Mouse (Mus musculus): ENCODE data around the gene 9330161L09Rik. TPM values are rescaled to one million over a fixed set of nuclear protein-coding genes. Genes with fewer than 3 reads are reported as not detected.

9330161L09Rik gene
- polyA plus RNA-seq, 1 experiment: 1.1 TPM

GRCm38 (mm10) chr12:103373530-103374236 lies 33.9 kb downstream of the 9330161L09Rik start:
- H3K4me3 ChIP-seq (ENCODE audit: extremely low read depth, insufficient read depth, insufficient read length): no peak overlapping the region
- no peaks in the 10 kb centered on the region for H3K36me3 ChIP-seq (ENCODE audit: control insufficient read depth, insufficient read depth, low read length)
- H3K4me1 ChIP-seq (ENCODE audit: control insufficient read depth, insufficient read depth, insufficient read length): no peaks in the 10 kb centered on the region
- WGBS: 74% methylated on average over 8 of the region's 8 CpGs
- no peak for DNase-seq (ENCODE audit: low read depth in 1 of 2, low spot score in 2 of 2)
- no peaks in the 10 kb centered on the region for H3K27me3 ChIP-seq (ENCODE audit: control insufficient read depth, insufficient read depth, low read length)
- TF ChIP-seq POLR2A (IDR thresholded peaks at IDR 0.05; ENCODE audit: low read depth, low read length) (no peak), CTCF (IDR thresholded peaks at IDR 0.05; ENCODE audit: extremely low read depth, insufficient read depth, insufficient read length, insufficient replicate concordance) (no peak)
- H3K27ac ChIP-seq (ENCODE audit: insufficient read depth, low read length): no peak overlapping the region

DNA sequence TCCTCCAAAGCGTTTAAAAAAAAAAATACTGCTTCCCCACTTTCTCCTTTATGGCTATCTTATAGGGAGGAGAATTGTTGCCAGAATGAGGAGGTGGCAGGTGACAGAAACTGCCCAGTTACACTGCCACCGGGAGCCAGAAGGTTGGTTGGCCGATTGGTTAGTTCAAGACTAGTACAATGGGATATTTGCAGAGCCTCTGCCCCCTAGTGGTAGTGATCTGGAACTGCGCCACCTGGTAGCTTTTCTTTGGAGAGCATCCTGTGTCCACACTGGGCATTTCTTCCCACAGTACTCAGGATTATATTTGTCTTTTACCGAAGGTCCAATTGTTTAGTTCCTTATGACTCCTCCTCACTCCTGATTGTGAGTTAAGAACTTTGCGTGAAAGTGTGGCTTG lies 35.9 kb downstream of the 9330161L09Rik start:
- WGBS: 23% methylated on average over 6 of the region's 6 CpGs
- no peaks in the 10 kb centered on the region for H3K4me1 ChIP-seq (ENCODE audit: control insufficient read depth, insufficient read depth, insufficient read length)
- no peak overlapping the region for H3K4me3 ChIP-seq (ENCODE audit: extremely low read depth, insufficient read depth, insufficient read length)
- H3K36me3 ChIP-seq (ENCODE audit: control insufficient read depth, insufficient read depth, low read length): no peaks in the 10 kb centered on the region
- no peak for TF ChIP-seq POLR2A (IDR thresholded peaks at IDR 0.05; ENCODE audit: low read depth, low read length)
- TF ChIP-seq CTCF (IDR thresholded peaks at IDR 0.05; ENCODE audit: extremely low read depth, insufficient read depth, insufficient read length, insufficient replicate concordance): peak; percentile 68; the same call in 1 of the 2 replicates
- no peaks in the 10 kb centered on the region for H3K27me3 ChIP-seq (ENCODE audit: control insufficient read depth, insufficient read depth, low read length)
- H3K27ac ChIP-seq (ENCODE audit: insufficient read depth, low read length): no peak overlapping the region
- peak in 1 of 2 experiments; percentile 62 for DNase-seq (ENCODE audit: low read depth in 1 of 2, low spot score in 2 of 2)

GRCm38 (mm10) chr12:103370861-103371260 lies 36.8 kb downstream of the 9330161L09Rik start:
- 86% methylated on average over 4 of the region's 4 CpGs for WGBS
- no peaks in the 10 kb centered on the region for H3K27me3 ChIP-seq (ENCODE audit: control insufficient read depth, insufficient read depth, low read length)
- TF ChIP-seq CTCF (IDR thresholded peaks at IDR 0.05; ENCODE audit: extremely low read depth, insufficient read depth, insufficient read length, insufficient replicate concordance): no peak
- TF ChIP-seq POLR2A (IDR thresholded peaks at IDR 0.05; ENCODE audit: low read depth, low read length): no peak

GRCm38 (mm10) chr12:103368777-103369176 lies 38.8 kb downstream of the 9330161L09Rik start:
- 44% methylated on average over 2 of the region's 2 CpGs for WGBS
- no peak overlapping the region for H3K27ac ChIP-seq (ENCODE audit: insufficient read depth, low read length)
- no peaks in the 10 kb centered on the region for H3K36me3 ChIP-seq (ENCODE audit: control insufficient read depth, insufficient read depth, low read length)
- H3K27me3 ChIP-seq (ENCODE audit: control insufficient read depth, insufficient read depth, low read length): no peaks in the 10 kb centered on the region
- no peak overlapping the region for H3K4me3 ChIP-seq (ENCODE audit: extremely low read depth, insufficient read depth, insufficient read length)
- TF ChIP-seq POLR2A (IDR thresholded peaks at IDR 0.05; ENCODE audit: low read depth, low read length) (no peak), CTCF (IDR thresholded peaks at IDR 0.05; ENCODE audit: extremely low read depth, insufficient read depth, insufficient read length, insufficient replicate concordance) (no peak)
- no peaks in the 10 kb centered on the region for H3K4me1 ChIP-seq (ENCODE audit: control insufficient read depth, insufficient read depth, insufficient read length)
- no peak for DNase-seq (ENCODE audit: low read depth in 1 of 2, low spot score in 2 of 2)

More at GRCm38 (mm10) chr12:103370861-103371260, 36.8 kb downstream of the 9330161L09Rik start:
- Histone ChIP-seq H3K27ac (ENCODE audit: insufficient read depth, low read length) (no peak overlapping the region), H3K4me1 (ENCODE audit: control insufficient read depth, insufficient read depth, insufficient read length) (no peaks in the 10 kb centered on the region), H3K4me3 (ENCODE audit: extremely low read depth, insufficient read depth, insufficient read length) (no peak overlapping the region), H3K36me3 (ENCODE audit: control insufficient read depth, insufficient read depth, low read length) (no peaks in the 10 kb centered on the region)
- no peak for DNase-seq (ENCODE audit: low read depth in 1 of 2, low spot score in 2 of 2)

DNA sequence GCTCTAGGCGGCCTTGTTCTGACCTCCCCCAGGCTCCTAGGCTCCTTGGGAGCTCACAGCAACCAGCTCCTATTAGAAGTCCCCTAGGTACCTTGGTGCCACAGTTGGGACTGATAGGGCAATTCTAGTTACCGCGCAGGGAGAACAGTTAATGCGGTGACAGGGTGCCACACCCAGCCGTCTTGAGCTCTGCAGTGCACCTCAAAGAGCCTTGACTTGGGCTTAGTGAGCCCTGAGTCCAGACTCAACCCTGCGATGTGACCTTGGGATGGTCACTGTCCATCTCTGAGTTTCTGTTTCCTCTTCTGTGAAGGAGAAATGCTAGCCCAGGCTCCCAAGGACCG lies 39.3 kb downstream of the 9330161L09Rik start:
- Histone ChIP-seq H3K4me1 (ENCODE audit: control insufficient read depth, insufficient read depth, insufficient read length) (no peaks in the 10 kb centered on the region), H3K27me3 (ENCODE audit: control insufficient read depth, insufficient read depth, low read length) (no peaks in the 10 kb centered on the region)
- WGBS: 68% methylated on average over 7 of the region's 7 CpGs

GRCm38 (mm10) chr12:103367620-103368325 lies 39.8 kb downstream of the 9330161L09Rik start:
- WGBS: 27% methylated on average over 18 of the region's 18 CpGs
- Histone ChIP-seq H3K27me3 (ENCODE audit: control insufficient read depth, insufficient read depth, low read length) (no peaks in the 10 kb centered on the region), H3K4me1 (ENCODE audit: control insufficient read depth, insufficient read depth, insufficient read length) (no peaks in the 10 kb centered on the region), H3K27ac (ENCODE audit: insufficient read depth, low read length) (no peak overlapping the region), H3K36me3 (ENCODE audit: control insufficient read depth, insufficient read depth, low read length) (no peaks in the 10 kb centered on the region), H3K4me3 (ENCODE audit: extremely low read depth, insufficient read depth, insufficient read length) (no peak overlapping the region)
- DNase-seq (ENCODE audit: low read depth in 1 of 2, low spot score in 2 of 2): peak in 1 of 2 experiments; percentile 62
- TF ChIP-seq CTCF (IDR thresholded peaks at IDR 0.05; ENCODE audit: extremely low read depth, insufficient read depth, insufficient read length, insufficient replicate concordance) (peak; percentile 72; the same call in 1 of the 2 replicates), POLR2A (IDR thresholded peaks at IDR 0.05; ENCODE audit: low read depth, low read length) (no peak)

More for the DNA sequence above, 39.3 kb downstream of the 9330161L09Rik start:
- DNase-seq (ENCODE audit: low read depth in 1 of 2, low spot score in 2 of 2): no peak
- H3K27ac ChIP-seq (ENCODE audit: insufficient read depth, low read length): no peak overlapping the region
- TF ChIP-seq CTCF (IDR thresholded peaks at IDR 0.05; ENCODE audit: extremely low read depth, insufficient read depth, insufficient read length, insufficient replicate concordance) (no peak), POLR2A (IDR thresholded peaks at IDR 0.05; ENCODE audit: low read depth, low read length) (no peak)
- no peak overlapping the region for H3K4me3 ChIP-seq (ENCODE audit: extremely low read depth, insufficient read depth, insufficient read length)
- no peaks in the 10 kb centered on the region for H3K36me3 ChIP-seq (ENCODE audit: control insufficient read depth, insufficient read depth, low read length)
